Mouse (Mus musculus) hindbrain, embryonic 15.5 days (tissue): ENCODE results near the gene Fez1. TPM values are rescaled to one million over a fixed set of nuclear protein-coding genes. Genes with fewer than 3 reads are reported as not detected.
A peak's percentile ranks its signal among the peaks of the same experiment; 100 is the strongest.

ENCODE experiments used
- ATAC-seq: fragments of 200-750 bp; cut with Nextera tagmentation; 2 replicates; pipeline ENCODE4 v1.8.0; 2017; ENCODE audit warnings: low read depth, moderate number of reproducible peaks, moderate TSS enrichment; ENCODE audit not compliant: low FRiP score
- H3K27ac ChIP-seq: fragments of 300-500 bp; sonication (generic); replicated peaks from 2 replicates; pipeline ENCODE4 v1.5.1; 2015; ENCODE audit warnings: mild to moderate bottlenecking, inconsistent platforms
- H3K27me3 ChIP-seq: fragments of 300-500 bp; sonication (generic); 2 replicates; pipeline ENCODE4 v1.6.1; 2015; ENCODE audit warnings: control low read depth, inconsistent platforms
- H3K36me3 ChIP-seq: fragments of 300-500 bp; sonication (generic); 2 replicates; pipeline ENCODE4 v1.6.1; 2015; ENCODE audit warnings: control low read depth, inconsistent platforms
- H3K4me1 ChIP-seq: fragments of 300-500 bp; sonication (generic); replicated peaks from 2 replicates; pipeline ENCODE4 v1.6.1; 2015; ENCODE audit warnings: control low read depth, inconsistent platforms
- H3K4me2 ChIP-seq: fragments of 300-500 bp; sonication (generic); 2 replicates; pipeline ENCODE4 v1.6.1; 2015; ENCODE audit warnings: moderate library complexity, mild to moderate bottlenecking, inconsistent platforms
- H3K4me3 ChIP-seq: fragments of 300-500 bp; sonication (generic); 2 replicates; pipeline ENCODE4 v1.5.1; 2015; ENCODE audit warnings: mild to moderate bottlenecking, inconsistent platforms
- H3K9ac ChIP-seq: fragments of 300-500 bp; sonication (generic); 2 replicates; pipeline ENCODE4 v1.6.1; 2015; ENCODE audit warnings: inconsistent platforms
- H3K9me3 ChIP-seq: fragments of 300-500 bp; sonication (generic); 2 replicates; pipeline ENCODE4 v1.6.1; 2016; ENCODE audit warnings: control low read depth, inconsistent platforms
- WGBS: fragments of 180-500 bp; shearing (Covaris S2); methylation state at CpG from one replicate; pipeline ENCODE4 v1.1.7; 2015; 5-methylcytosine and 5-hydroxymethylcytosine counted together
- polyA plus RNA-seq: library from polyadenylated mRNA; unstranded; fragments of >200 nt; fragmentation: Nextera tagmentation; extraction: Ambion mirVana; gene quantifications from 2 replicates; pipeline ENCODE4 v1.2.1, GENCODE M21; 2015

Gene Fez1
- polyA plus RNA-seq, 1 experiment from 2014 or later, result 554 TPM

DNA sequence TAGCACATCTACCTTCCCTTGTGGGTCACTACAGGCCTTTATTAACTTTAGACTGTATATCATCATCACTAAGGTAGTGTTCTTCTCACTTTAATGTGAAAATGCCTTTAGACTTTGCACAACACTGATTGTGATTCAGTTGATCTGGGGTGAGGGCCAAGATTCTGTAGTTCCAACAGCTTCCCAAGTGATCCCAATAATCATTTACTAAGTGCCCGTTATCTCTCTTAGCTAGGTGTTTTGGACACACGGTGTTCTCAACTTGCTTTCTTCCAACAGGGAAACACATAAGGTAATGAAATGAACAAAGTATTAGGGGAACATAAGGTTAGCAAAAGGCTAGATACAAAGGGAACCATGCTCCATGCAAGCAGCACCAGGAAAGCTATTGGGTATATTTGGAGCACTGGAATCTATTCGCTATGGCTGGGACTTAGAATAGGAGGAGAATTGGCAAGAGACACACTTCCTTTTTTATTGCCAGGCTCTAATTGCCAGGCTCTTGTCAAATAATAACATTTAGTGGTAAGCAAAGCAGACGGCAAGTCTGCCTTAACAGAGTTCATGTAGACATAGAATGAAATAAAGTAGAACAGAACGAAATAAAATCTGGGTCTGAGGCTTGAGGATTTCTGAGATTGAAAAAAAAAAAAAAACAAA, 13.4 kb upstream of the Fez1 start:
- H3K4me3 ChIP-seq, result no peak overlapping the region
- 86% methylated on average over 5 of the region's 5 CpGs for WGBS
- no peaks in the 10 kb centered on the region for H3K9me3 ChIP-seq
- H3K4me1 ChIP-seq, result no peaks in the 10 kb centered on the region
- no peak overlapping the region for H3K9ac ChIP-seq
- no peak for ATAC-seq
- H3K4me2 ChIP-seq, result no peak overlapping the region
- H3K27me3 ChIP-seq, result no peaks in the 10 kb centered on the region
- no peak overlapping the region for H3K27ac ChIP-seq
- H3K36me3 ChIP-seq, result no peaks in the 10 kb centered on the region

DNA sequence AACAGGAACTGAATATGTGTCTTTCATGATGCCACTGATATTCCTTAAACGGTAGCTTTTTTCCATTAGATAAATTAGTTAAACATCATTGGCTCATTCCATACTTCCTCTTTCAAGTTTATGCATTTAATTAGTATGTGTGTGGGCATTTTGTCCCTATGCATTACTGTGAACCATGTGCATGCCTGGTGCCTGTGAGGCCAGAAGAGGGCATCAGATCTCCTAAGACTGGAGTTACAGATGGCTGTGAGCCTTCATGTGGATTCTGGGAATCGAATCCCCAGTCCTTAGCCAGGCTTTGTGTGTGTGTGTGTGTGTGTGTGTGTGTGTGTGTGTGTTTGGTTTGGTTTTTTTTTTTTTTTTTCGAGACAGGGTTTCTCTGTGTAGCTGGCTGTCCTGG, 7.2 kb upstream of the Fez1 start:
- no peak for ATAC-seq

GRCm38 (mm10) chr9:36818905-36819304, 2.8 kb upstream of the Fez1 start:
- H3K27me3 ChIP-seq, result no peaks in the 10 kb centered on the region
- H3K4me1 ChIP-seq, result peaks cover 29% of the 10 kb centered on the region
- no peak overlapping the region for H3K27ac ChIP-seq
- no peak overlapping the region for H3K4me3 ChIP-seq
- no peaks in the 10 kb centered on the region for H3K36me3 ChIP-seq
- H3K9ac ChIP-seq, result no peak overlapping the region
- no peak overlapping the region for H3K4me2 ChIP-seq
- no peak for ATAC-seq
- no peaks in the 10 kb centered on the region for H3K9me3 ChIP-seq
- 55% methylated on average over 4 of the region's 4 CpGs for WGBS

More for the DNA sequence above, 7.2 kb upstream of the Fez1 start:
- no peak overlapping the region for H3K4me2 ChIP-seq
- H3K36me3 ChIP-seq, result no peaks in the 10 kb centered on the region
- H3K27ac ChIP-seq, result no peak overlapping the region
- no peak overlapping the region for H3K9ac ChIP-seq
- H3K4me1 ChIP-seq, result no peaks in the 10 kb centered on the region
- H3K4me3 ChIP-seq, result no peak overlapping the region
- H3K27me3 ChIP-seq, result no peaks in the 10 kb centered on the region
- WGBS, result 76% methylated on average over 3 of the region's 3 CpGs
- H3K9me3 ChIP-seq, result no peaks in the 10 kb centered on the region

DNA sequence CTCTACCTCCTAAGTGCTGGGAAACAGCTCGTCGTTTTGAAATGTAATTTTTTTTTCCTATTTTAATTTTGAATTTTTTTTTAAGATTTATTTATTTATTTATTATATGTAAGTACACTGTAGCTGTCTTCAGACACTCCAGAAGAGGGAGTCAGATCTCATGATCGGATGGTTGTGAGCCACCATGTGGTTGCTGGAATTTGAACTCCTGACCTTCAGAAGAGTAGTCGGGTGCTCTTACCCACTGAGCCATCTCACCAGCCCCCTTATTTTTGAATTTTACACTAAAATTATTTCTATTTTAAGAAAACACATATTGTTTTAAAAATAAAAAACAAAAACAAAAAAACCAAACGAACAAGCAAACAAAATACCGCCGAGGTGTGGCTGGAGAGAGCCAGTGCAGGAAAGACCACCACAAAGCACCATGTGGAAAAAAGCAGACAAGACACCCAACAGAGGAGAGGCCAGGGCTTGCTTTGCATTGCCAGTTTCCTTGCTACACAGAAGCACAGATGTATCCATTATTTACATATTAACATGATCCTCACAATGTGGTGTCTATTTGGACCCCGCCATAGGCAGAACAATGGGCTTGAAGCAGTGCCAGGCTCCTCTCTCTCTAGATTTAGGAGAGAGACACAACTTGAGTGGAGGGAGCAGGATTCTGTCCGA, 558 bp upstream of the Fez1 start:
- Histone ChIP-seq H3K27me3 (no peaks in the 10 kb centered on the region), H3K27ac (peak overlapping the region; percentile 94), H3K4me3 (peak overlapping the region; percentile 24), H3K9me3 (no peaks in the 10 kb centered on the region), H3K4me2 (peak overlapping the region; percentile 56), H3K4me1 (peaks cover 29% of the 10 kb centered on the region), H3K9ac (peak overlapping the region; percentile 21; the same call in 1 of the 2 replicates), H3K36me3 (no peaks in the 10 kb centered on the region)
- WGBS, result 18% methylated on average over 9 of the region's 9 CpGs
- ATAC-seq, result peak; percentile 82

- peak; percentile 46 for ATAC-seq
- H3K4me3 ChIP-seq, result peak overlapping the region; percentile 24
- WGBS, result 2% methylated on average over 2 of the region's 2 CpGs
These were observed 360 bp downstream of the Fez1 start for GRCm38 (mm10) chr9:36822024-36822423.

GRCm38 (mm10) chr9:36826612-36827363, 5.1 kb downstream of the Fez1 start:
- ATAC-seq, result peak; percentile 28; the same call in 1 of the 2 replicates
- 44% methylated on average over 2 of the region's 2 CpGs for WGBS
- no peaks in the 10 kb centered on the region for H3K9me3 ChIP-seq
- H3K4me2 ChIP-seq, result no peak overlapping the region
- peak overlapping the region; percentile 61 for H3K27ac ChIP-seq
- H3K4me1 ChIP-seq, result peaks cover 19% of the 10 kb centered on the region
- no peak overlapping the region for H3K4me3 ChIP-seq
- no peaks in the 10 kb centered on the region for H3K27me3 ChIP-seq
- H3K9ac ChIP-seq, result no peak overlapping the region
- no peaks in the 10 kb centered on the region for H3K36me3 ChIP-seq

More at GRCm38 (mm10) chr9:36822024-36822423, 360 bp downstream of the Fez1 start:
- Histone ChIP-seq H3K4me2 (peak overlapping the region; percentile 56), H3K27me3 (no peaks in the 10 kb centered on the region), H3K9ac (no peak overlapping the region), H3K27ac (peak overlapping the region; percentile 94), H3K4me1 (peaks cover 29% of the 10 kb centered on the region), H3K9me3 (no peaks in the 10 kb centered on the region), H3K36me3 (no peaks in the 10 kb centered on the region)

- Histone ChIP-seq H3K36me3 (peaks cover 3% of the 10 kb centered on the region), H3K9ac (no peak overlapping the region; the same call in 1 of the 2 replicates), H3K4me1 (peaks cover 29% of the 10 kb centered on the region), H3K27ac (peak overlapping the region; percentile 95), H3K4me2 (no peak overlapping the region), H3K9me3 (no peaks in the 10 kb centered on the region), H3K27me3 (no peaks in the 10 kb centered on the region), H3K4me3 (no peak overlapping the region)
- ATAC-seq, result no peak
- 76% methylated on average over 6 of the region's 6 CpGs for WGBS
These were observed 9.7 kb downstream of the Fez1 start for GRCm38 (mm10) chr9:36831401-36831800.

DNA sequence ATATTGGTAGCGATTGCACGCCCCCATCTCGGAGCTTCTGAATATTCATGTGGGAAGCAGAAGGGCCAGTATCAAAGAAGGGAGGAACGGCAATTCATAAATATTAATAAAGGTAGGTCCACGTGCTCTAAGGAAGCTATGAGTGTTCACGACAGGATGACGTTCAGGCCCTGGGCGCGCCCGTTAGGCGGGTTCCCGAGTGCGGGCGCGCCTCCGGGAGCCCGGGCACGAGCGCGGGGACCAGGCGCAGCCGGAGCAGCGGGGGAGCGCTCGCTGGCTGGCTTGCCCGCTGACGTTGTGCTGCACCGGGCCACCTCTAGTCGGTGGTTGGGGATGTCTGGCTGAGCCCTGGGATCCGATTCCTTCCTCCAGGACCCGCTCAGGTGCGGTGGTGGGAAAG, 10.9 kb downstream of the Fez1 start:
- peak overlapping the region; percentile 82 for H3K4me3 ChIP-seq
- H3K27me3 ChIP-seq, result no peaks in the 10 kb centered on the region
- H3K9ac ChIP-seq, result peak overlapping the region; percentile 90
- no peaks in the 10 kb centered on the region for H3K9me3 ChIP-seq
- ATAC-seq, result peak; percentile 92
- H3K27ac ChIP-seq, result peak overlapping the region; percentile 95
- WGBS, result under 1% methylated on average over 32 of the region's 32 CpGs
- peaks cover 4% of the 10 kb centered on the region for H3K36me3 ChIP-seq
- H3K4me2 ChIP-seq, result peak overlapping the region; percentile 85
- peaks cover 30% of the 10 kb centered on the region for H3K4me1 ChIP-seq

DNA sequence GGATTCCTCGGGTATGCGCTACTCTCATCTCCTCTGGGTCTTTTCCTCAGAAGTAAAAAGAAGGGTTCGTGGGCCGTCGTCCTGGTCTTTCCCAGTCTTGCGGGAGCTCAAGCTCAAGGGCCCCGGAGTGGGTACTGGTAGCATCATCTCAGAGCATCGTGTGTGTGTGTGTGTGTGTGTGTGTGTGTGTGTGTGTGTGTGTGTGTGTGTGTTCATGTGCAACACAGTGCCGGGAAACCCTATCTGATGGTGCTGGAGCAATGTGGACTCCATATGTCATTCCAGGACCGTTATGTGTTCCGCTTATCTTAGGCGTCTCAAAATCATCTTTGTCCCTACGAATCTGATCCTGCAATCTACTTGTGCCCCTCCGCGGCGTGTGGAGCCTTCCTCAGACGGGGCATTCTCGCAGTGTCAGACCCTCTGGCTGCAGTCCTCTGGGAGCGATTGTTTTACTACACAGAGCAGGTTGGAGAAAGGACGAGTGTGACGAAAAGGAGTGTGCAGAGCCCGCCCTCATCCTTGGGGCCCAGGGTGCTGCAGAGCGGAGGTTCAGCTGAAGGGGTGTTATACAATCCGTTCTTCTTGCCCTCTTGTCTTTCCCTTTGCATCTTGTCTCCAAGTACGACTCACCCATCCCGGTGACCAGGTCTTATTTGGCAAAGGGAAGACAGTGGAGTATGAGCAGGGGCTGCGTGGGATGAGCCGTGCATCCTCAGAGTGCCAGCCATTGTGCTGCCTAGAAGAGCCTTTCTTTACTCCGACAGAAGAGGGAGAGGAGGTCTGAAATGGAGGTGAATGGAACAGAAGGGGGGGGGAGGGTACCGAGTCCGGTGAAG, 11.6 kb downstream of the Fez1 start:
- H3K27me3 ChIP-seq, result no peaks in the 10 kb centered on the region
- H3K27ac ChIP-seq, result peak overlapping the region; percentile 95
- peak overlapping the region; percentile 90 for H3K9ac ChIP-seq
- under 1% methylated on average over 31 of the region's 31 CpGs for WGBS
- peaks cover 4% of the 10 kb centered on the region for H3K36me3 ChIP-seq
- H3K4me3 ChIP-seq, result peak overlapping the region; percentile 82
- peak overlapping the region; percentile 85 for H3K4me2 ChIP-seq
- ATAC-seq, result peak; percentile 79
- H3K4me1 ChIP-seq, result peaks cover 35% of the 10 kb centered on the region
- no peaks in the 10 kb centered on the region for H3K9me3 ChIP-seq

DNA sequence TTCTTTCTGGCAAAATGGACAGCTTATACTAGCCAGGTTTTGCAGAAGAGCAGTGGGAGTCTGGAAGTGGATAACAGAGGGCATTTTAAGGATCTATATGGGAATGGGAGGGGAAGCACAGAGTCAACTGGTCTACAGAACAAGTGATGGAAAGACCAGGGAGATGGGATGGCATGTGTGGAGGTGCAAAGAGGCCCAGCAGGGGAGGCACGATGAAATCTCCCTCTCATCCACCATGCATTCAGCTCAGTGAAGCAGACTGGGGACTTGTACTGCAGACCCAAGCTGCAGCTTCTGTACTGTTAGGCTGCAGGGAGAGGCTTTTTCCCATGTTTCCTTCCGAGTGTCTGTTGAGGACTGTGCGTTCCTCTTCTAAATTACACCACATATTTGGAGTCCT, 12.2 kb downstream of the Fez1 start:
- ATAC-seq, result peak; percentile 19; the same call in 1 of the 2 replicates
- Histone ChIP-seq H3K9ac (peak overlapping the region; percentile 90), H3K36me3 (peaks cover 4% of the 10 kb centered on the region), H3K9me3 (no peaks in the 10 kb centered on the region), H3K27me3 (no peaks in the 10 kb centered on the region), H3K4me2 (peak overlapping the region; percentile 85), H3K4me1 (peaks cover 36% of the 10 kb centered on the region), H3K27ac (peak overlapping the region; percentile 95), H3K4me3 (peak overlapping the region; percentile 82)
- 7% methylated on average over 3 of the region's 3 CpGs for WGBS

GRCm38 (mm10) chr9:36846346-36846745, 24.7 kb downstream of the Fez1 start:
- peaks cover 67% of the 10 kb centered on the region for H3K36me3 ChIP-seq
- 59% methylated on average over 4 of the region's 4 CpGs for WGBS
- no peak for ATAC-seq

More at GRCm38 (mm10) chr9:36846346-36846745, 24.7 kb downstream of the Fez1 start:
- Histone ChIP-seq H3K4me1 (no peaks in the 10 kb centered on the region), H3K4me2 (no peak overlapping the region), H3K9ac (no peak overlapping the region), H3K4me3 (no peak overlapping the region), H3K9me3 (no peaks in the 10 kb centered on the region), H3K27ac (no peak overlapping the region), H3K27me3 (no peaks in the 10 kb centered on the region)
